Mouse (Mus musculus) heart, embryonic 13.5 days (tissue): ENCODE results near the gene Gpr171. TPM values are rescaled to one million over a fixed set of nuclear protein-coding genes. Genes with fewer than 3 reads are reported as not detected.
A peak's percentile ranks its signal among the peaks of the same experiment; 100 is the strongest.
"Not testable (repeated sequence)": the region's sequence is repeated elsewhere in the genome, so short reads cannot be mapped to it uniquely, and the experiment has no call there.

Experiments
- ATAC-seq: fragments of 200-750 bp; cut with Nextera tagmentation; 2 replicates; pipeline ENCODE4 v1.8.0; 2017; ENCODE audit warnings: moderate TSS enrichment; ENCODE audit not compliant: insufficient number of reproducible peaks, low FRiP score, low TSS enrichment; ENCODE audit errors: extremely low read depth
- H3K27ac ChIP-seq: fragments of 300-500 bp; sonication (generic); replicated peaks from 2 replicates; pipeline ENCODE4 v1.5.1; 2015; ENCODE audit warnings: moderate library complexity, mild to moderate bottlenecking, inconsistent platforms
- H3K27me3 ChIP-seq: fragments of 300-500 bp; sonication (generic); replicated peaks from 2 replicates; pipeline ENCODE4 v1.6.1; 2015; ENCODE audit warnings: mild to moderate bottlenecking, inconsistent platforms
- H3K36me3 ChIP-seq: fragments of 300-500 bp; sonication (generic); 2 replicates; pipeline ENCODE4 v1.6.1; 2015; ENCODE audit warnings: mild to moderate bottlenecking, inconsistent platforms
- H3K4me1 ChIP-seq: fragments of 300-500 bp; sonication (generic); 2 replicates; pipeline ENCODE4 v1.6.1; 2015; ENCODE audit warnings: inconsistent platforms
- H3K4me2 ChIP-seq: fragments of 300-500 bp; sonication (generic); 2 replicates; pipeline ENCODE4 v1.6.1; 2015; ENCODE audit warnings: inconsistent platforms, mild to moderate bottlenecking, moderate library complexity
- H3K4me3 ChIP-seq: fragments of 300-500 bp; sonication (generic); 2 replicates; pipeline ENCODE4 v1.5.1; 2015; ENCODE audit warnings: moderate library complexity, mild to moderate bottlenecking, inconsistent platforms
- H3K9ac ChIP-seq: fragments of 300-500 bp; sonication (generic); 2 replicates; pipeline ENCODE4 v1.6.1; 2015; ENCODE audit warnings: inconsistent platforms, mild to moderate bottlenecking, moderate library complexity
- H3K9me3 ChIP-seq: fragments of 300-500 bp; sonication (generic); 2 replicates; pipeline ENCODE4 v1.6.1; 2016; ENCODE audit warnings: inconsistent platforms
- WGBS: fragments of 180-500 bp; shearing (Covaris S2); methylation state at CpG from one replicate; pipeline ENCODE4 v1.1.7; 2015; ENCODE audit warnings: mixed read lengths; 5-methylcytosine and 5-hydroxymethylcytosine counted together
- polyA plus RNA-seq: library from polyadenylated mRNA; unstranded; fragments of >200 nt; fragmentation: Nextera tagmentation; extraction: Ambion mirVana; gene quantifications from 2 replicates; pipeline ENCODE4 v1.2.1, GENCODE M21; 2015

Gene Gpr171
- polyA plus RNA-seq, 1 experiment from 2014 or later = 0.66 TPM

DNA sequence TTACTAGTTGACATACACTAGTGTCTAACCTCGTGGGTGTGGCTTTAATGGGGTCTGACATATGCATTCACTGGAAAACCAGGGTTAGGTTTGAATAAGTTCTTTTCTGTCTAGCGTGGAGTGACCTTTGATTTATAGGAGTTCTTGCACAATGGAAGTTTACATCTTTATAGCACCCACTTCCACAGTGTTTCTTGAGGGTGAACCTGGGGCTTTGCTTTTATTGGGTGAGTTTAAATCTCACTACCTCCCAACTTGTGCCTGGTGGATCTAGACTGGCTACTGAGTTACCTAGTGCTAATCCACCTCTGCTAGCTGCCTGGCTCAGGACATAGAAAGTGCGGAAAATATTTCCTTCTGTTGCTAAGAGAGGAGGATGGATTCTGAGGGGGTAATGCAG, 10.3 kb upstream of the Gpr171 start:
- Histone ChIP-seq H3K27me3 (no peaks in the 10 kb centered on the region), H3K27ac (no peak overlapping the region), H3K9me3 (no peaks in the 10 kb centered on the region), H3K9ac (no peak overlapping the region), H3K36me3 (peaks cover 6% of the 10 kb centered on the region; the same call in 1 of the 2 replicates), H3K4me3 (no peak overlapping the region), H3K4me2 (no peak overlapping the region), H3K4me1 (peaks cover 24% of the 10 kb centered on the region)
- WGBS = 83% methylated on average over 3 of the region's 3 CpGs
- ATAC-seq = no peak

- not testable (repeated sequence) for H3K27me3 ChIP-seq, ATAC-seq
- WGBS = 93% methylated on average over 3 of the region's 3 CpGs
These were observed 8.2 kb upstream of the Gpr171 start for GRCm38 (mm10) chr3:59109834-59110233.

GRCm38 (mm10) chr3:59107439-59107838, 5.8 kb upstream of the Gpr171 start:
- WGBS = 87% methylated on average over 4 of the region's 4 CpGs
- no peaks in the 10 kb centered on the region for H3K9me3 ChIP-seq
- no peaks in the 10 kb centered on the region for H3K36me3 ChIP-seq
- ATAC-seq = no peak
- no peaks in the 10 kb centered on the region for H3K27me3 ChIP-seq
- no peak overlapping the region for H3K4me3 ChIP-seq
- H3K4me2 ChIP-seq = no peak overlapping the region
- peaks cover 20% of the 10 kb centered on the region for H3K4me1 ChIP-seq
- H3K9ac ChIP-seq = no peak overlapping the region
- H3K27ac ChIP-seq = no peak overlapping the region

More at GRCm38 (mm10) chr3:59109834-59110233, 8.2 kb upstream of the Gpr171 start:
- H3K36me3 ChIP-seq, H3K4me3 ChIP-seq, H3K4me2 ChIP-seq, H3K27ac ChIP-seq, H3K9ac ChIP-seq, H3K9me3 ChIP-seq: not testable (repeated sequence)
- H3K4me1 ChIP-seq = peaks cover 22% of the 10 kb centered on the region

GRCm38 (mm10) chr3:59104462-59104861, 2.8 kb upstream of the Gpr171 start:
- Histone ChIP-seq H3K4me1 (peaks cover 25% of the 10 kb centered on the region), H3K4me3 (no peak overlapping the region), H3K27me3 (no peaks in the 10 kb centered on the region), H3K9me3 (no peaks in the 10 kb centered on the region), H3K36me3 (no peaks in the 10 kb centered on the region), H3K27ac (peak overlapping the region; percentile 51), H3K9ac (no peak overlapping the region), H3K4me2 (no peak overlapping the region; the same call in 1 of the 2 replicates)
- ATAC-seq = peak; percentile 61; the same call in 1 of the 2 replicates
- WGBS = 14% methylated on average over 4 of the region's 4 CpGs

DNA sequence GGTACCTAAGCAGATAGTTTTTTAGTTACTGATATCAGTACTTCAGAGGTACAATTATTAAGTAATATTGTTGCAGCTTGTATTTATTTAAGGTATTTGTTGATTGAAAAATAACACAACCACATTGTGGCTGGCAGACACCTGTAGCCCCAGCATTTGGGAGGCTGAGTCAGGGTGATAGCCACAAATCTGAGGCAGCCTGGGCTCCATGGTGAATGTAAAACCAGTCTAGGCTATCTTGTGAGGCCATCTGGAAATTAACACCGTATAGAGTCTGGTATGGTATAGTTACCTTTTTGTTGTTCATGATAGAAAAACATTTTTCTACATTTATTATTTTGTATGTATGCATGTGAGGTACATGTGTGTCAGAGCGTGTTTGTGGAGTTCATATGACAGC, 525 bp upstream of the Gpr171 start:
- Histone ChIP-seq H3K9ac (no peak overlapping the region), H3K4me1 (peaks cover 32% of the 10 kb centered on the region), H3K4me3 (no peak overlapping the region), H3K27ac (no peak overlapping the region), H3K27me3 (no peaks in the 10 kb centered on the region), H3K36me3 (no peaks in the 10 kb centered on the region), H3K4me2 (no peak overlapping the region), H3K9me3 (no peaks in the 10 kb centered on the region)
- WGBS = 91% methylated on average over 2 of the region's 2 CpGs
- ATAC-seq = no peak

GRCm38 (mm10) chr3:59098540-59098939, 3.1 kb downstream of the Gpr171 start:
- no peak for ATAC-seq
- Histone ChIP-seq H3K4me3 (no peak overlapping the region), H3K36me3 (peaks cover 2% of the 10 kb centered on the region), H3K27ac (no peak overlapping the region), H3K4me2 (no peak overlapping the region), H3K27me3 (no peaks in the 10 kb centered on the region), H3K9me3 (no peaks in the 10 kb centered on the region), H3K4me1 (peaks cover 19% of the 10 kb centered on the region), H3K9ac (no peak overlapping the region)
- WGBS = 77% methylated on average over 10 of the region's 10 CpGs

DNA sequence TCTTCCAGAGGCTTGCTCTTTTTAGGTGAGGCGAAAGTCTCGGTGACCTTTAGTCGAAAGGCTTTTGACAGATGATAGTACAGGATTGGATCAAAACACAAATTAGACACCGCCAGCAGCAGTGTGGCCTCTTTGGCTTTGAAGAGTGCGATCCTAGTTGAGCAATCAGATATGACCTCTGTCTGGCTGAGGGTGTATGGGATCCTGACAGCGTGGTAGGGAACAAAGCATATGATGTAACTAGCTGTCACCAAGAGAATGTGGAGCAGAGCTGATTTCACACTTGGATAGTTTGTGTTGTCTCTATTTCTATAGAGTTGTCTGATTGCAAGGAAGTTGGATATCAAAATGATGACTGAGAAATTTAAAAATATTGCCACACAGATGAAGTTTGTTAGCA, 4.2 kb downstream of the Gpr171 start:
- H3K27ac ChIP-seq = 0 out of 2 replicates have a peak overlapping the region, but pooled peaks have one; percentile 24
- peaks cover 15% of the 10 kb centered on the region for H3K4me1 ChIP-seq
- 44% methylated on average over 6 of the region's 6 CpGs for WGBS
- H3K27me3 ChIP-seq = no peaks in the 10 kb centered on the region
- H3K4me2 ChIP-seq = no peak overlapping the region
- ATAC-seq = no peak
- no peak overlapping the region for H3K9ac ChIP-seq
- H3K4me3 ChIP-seq = no peak overlapping the region
- peaks cover 4% of the 10 kb centered on the region for H3K36me3 ChIP-seq
- H3K9me3 ChIP-seq = no peaks in the 10 kb centered on the region

- ATAC-seq = no peak
- Histone ChIP-seq H3K4me1 (peaks cover 9% of the 10 kb centered on the region), H3K4me3 (no peak overlapping the region), H3K9ac (no peak overlapping the region), H3K9me3 (no peaks in the 10 kb centered on the region), H3K36me3 (peaks cover 4% of the 10 kb centered on the region), H3K4me2 (no peak overlapping the region), H3K27me3 (no peaks in the 10 kb centered on the region), H3K27ac (no peak overlapping the region)
- WGBS = 59% methylated on average over 11 of the region's 11 CpGs
These were observed 8.9 kb downstream of the Gpr171 start for GRCm38 (mm10) chr3:59092702-59093101.

DNA sequence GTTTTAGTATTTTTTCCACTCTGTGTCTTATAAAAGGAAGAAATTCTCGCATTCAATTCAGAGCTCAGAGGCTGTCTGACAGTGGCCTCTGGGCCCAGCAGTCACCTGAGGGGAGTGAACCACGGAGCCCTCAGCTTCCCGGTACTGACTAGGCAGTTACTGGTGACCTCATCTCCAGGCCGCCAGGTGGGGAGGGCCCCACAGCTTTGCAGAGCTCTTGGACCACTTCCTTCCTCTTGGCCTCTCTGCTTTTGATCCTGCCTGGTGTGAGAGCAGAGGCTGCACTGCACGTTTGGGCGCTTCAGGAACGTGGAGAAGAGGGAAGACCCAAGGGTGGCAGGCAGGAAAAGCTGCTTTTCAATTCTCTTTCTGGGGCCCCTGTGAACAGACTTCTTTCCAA, 20.7 kb downstream of the Gpr171 start:
- H3K9ac ChIP-seq = 0 out of 2 replicates have a peak overlapping the region, but pooled peaks have one; percentile 17
- peaks cover 16% of the 10 kb centered on the region for H3K4me1 ChIP-seq
- 0 out of 2 replicates have a peak, but pooled peaks cover 3% of the 10 kb centered on the region for H3K36me3 ChIP-seq
- H3K9me3 ChIP-seq = no peaks in the 10 kb centered on the region
- H3K4me2 ChIP-seq = peak overlapping the region; percentile 19
- 17% methylated on average over 7 of the region's 7 CpGs for WGBS
- ATAC-seq = no peak
- H3K4me3 ChIP-seq = no peak overlapping the region
- no peaks in the 10 kb centered on the region for H3K27me3 ChIP-seq
- no peak overlapping the region for H3K27ac ChIP-seq

GRCm38 (mm10) chr3:59080293-59080916, 21.2 kb downstream of the Gpr171 start:
- Histone ChIP-seq H3K27ac (no peak overlapping the region), H3K4me3 (no peak overlapping the region), H3K27me3 (no peaks in the 10 kb centered on the region), H3K9ac (peak overlapping the region; percentile 17; the same call in 1 of the 2 replicates), H3K9me3 (no peaks in the 10 kb centered on the region), H3K36me3 (0 out of 2 replicates have a peak, but pooled peaks cover 3% of the 10 kb centered on the region), H3K4me1 (peaks cover 16% of the 10 kb centered on the region), H3K4me2 (peak overlapping the region; percentile 19; the same call in 1 of the 2 replicates)
- 21% methylated on average over 6 of the region's 6 CpGs for WGBS
- no peak for ATAC-seq

- no peaks in the 10 kb centered on the region for H3K36me3 ChIP-seq
- WGBS = 41% methylated on average over 4 of the region's 4 CpGs
- H3K4me2 ChIP-seq = no peak overlapping the region
- no peaks in the 10 kb centered on the region for H3K9me3 ChIP-seq
- peaks cover 16% of the 10 kb centered on the region for H3K4me1 ChIP-seq
- H3K9ac ChIP-seq = no peak overlapping the region
- ATAC-seq = no peak; the same call in 1 of the 2 replicates
- no peak overlapping the region for H3K4me3 ChIP-seq
- H3K27ac ChIP-seq = no peak overlapping the region
- H3K27me3 ChIP-seq = no peaks in the 10 kb centered on the region
These were observed 22.3 kb downstream of the Gpr171 start for GRCm38 (mm10) chr3:59079327-59079726.

GRCm38 (mm10) chr3:59078585-59078984, 23.0 kb downstream of the Gpr171 start:
- Histone ChIP-seq H3K27ac (no peak overlapping the region), H3K27me3 (no peaks in the 10 kb centered on the region), H3K4me1 (peaks cover 16% of the 10 kb centered on the region), H3K4me3 (no peak overlapping the region), H3K9ac (no peak overlapping the region), H3K36me3 (no peaks in the 10 kb centered on the region), H3K4me2 (no peak overlapping the region), H3K9me3 (no peaks in the 10 kb centered on the region)
- no peak for ATAC-seq
- 62% methylated on average over 11 of the region's 11 CpGs for WGBS
